ENCODE assay signal across 8 mouse cellular contexts in the genomic region with DNA sequence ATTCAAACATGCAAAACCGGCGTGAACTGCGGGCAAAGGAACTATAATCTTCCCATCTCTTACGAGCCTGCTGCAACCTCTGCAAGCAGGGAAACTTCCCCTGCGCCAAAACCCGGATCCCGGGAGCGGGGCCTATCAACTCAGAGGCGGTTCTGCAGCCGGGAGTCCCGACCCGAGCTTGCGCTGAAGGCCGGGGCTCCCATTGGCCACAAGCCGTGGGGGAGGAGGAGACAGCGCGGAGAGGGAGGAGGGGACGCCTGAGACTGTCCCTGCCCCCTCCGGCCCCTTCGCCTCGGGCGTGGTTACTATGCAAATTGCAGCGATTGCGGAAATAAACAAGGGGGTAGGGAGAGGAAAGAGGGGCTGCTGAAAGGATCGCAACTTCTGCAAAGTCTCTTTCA. TPM values are rescaled to one million over a fixed set of nuclear protein-coding genes. Genes with fewer than 3 reads are reported as not detected.
DNase-seq lines count a peak whose midpoint lies in the region; ATAC-seq and TF ChIP-seq lines count a peak whose summit lies in the region.

No protein-coding gene starts in this region.

- no peaks in the 10 kb centered on the region for H3K27me3 ChIP-seq in Patski
- peaks cover 4% of the 10 kb centered on the region; the same call in 1 of the 2 replicates for H3K27me3 ChIP-seq in hindbrain, embryonic 12.5 days

- in situ Hi-C loops in Patski (cut with MboI; ENCODE audit: low pct_unique_long_range_greater_than_20kb), result loop anchor here (10.0 kb wide), 1 partner anchor 333 kb away; no protein-coding TSS in a partner anchor

- POLR2A ChIA-PET in Patski (lab: Charles Lee), result interaction anchor here (1.0 kb wide), 1 partner anchor 26 kb away, joined by 3 read pairs; no protein-coding TSS in a partner anchor

- peak overlapping the region; percentile 93 for H3K27ac ChIP-seq in hindbrain, embryonic 12.5 days

- CTCF ChIA-PET in Patski (lab: Charles Lee), result no interaction called here

- WGBS in hindbrain, embryonic 12.5 days, result under 1% methylated on average over 25 of the region's 25 CpGs

- ATAC-seq in Patski, result peak; percentile 88
- ATAC-seq in hindbrain, embryonic 12.5 days (ENCODE audit: low FRiP score), result peak; percentile 93

- H3K9ac ChIP-seq in hindbrain, embryonic 12.5 days, result peak overlapping the region; percentile 55

- peak overlapping the region; percentile 84 for H3K4me2 ChIP-seq in hindbrain, embryonic 12.5 days (replicated peaks)

- no peak for TF ChIP-seq CTCF in Patski (IDR thresholded peaks at IDR 0.05)

- peak overlapping the region; percentile 44 for H3K4me3 ChIP-seq in hindbrain, embryonic 12.5 days

- DNase-seq in Patski (ENCODE audit: low read depth, low spot score), result no peak
- DNase-seq in cerebellum, postnatal 10 days, result peak; percentile 97 to 99
- peak; percentile 94 to 96 for DNase-seq in frontal cortex, postnatal 10 days (ENCODE audit: low spot score in 2 of 2)
- peak; percentile 83 to 87 for DNase-seq in layer of hippocampus, postnatal 25 days (ENCODE audit: extremely low spot score in 1 of 2, low spot score in 1 of 2)
- DNase-seq in lung, postnatal 14 days, result peak; percentile 97
- DNase-seq in ovary, postnatal 36 days (ENCODE audit: low spot score), result peak; percentile 97
- DNase-seq in thymus, postnatal 14 days, result peak; percentile 96

- no peaks in the 10 kb centered on the region for H3K9me3 ChIP-seq in hindbrain, embryonic 12.5 days (replicated peaks)

- no peaks in the 10 kb centered on the region for H3K36me3 ChIP-seq in hindbrain, embryonic 12.5 days

- H3K4me1 ChIP-seq in hindbrain, embryonic 12.5 days, result peaks cover 25% of the 10 kb centered on the region

RNA-seq across cellular contexts. Expression of gene Nfia, which starts 0.5 kb away (rescaled TPM):
- polyA plus RNA-seq in Patski (2021), result 40.5 TPM
- polyA plus RNA-seq in hindbrain, embryonic 12.5 days (2016; fragmentation: Nextera tagmentation; extraction: Ambion mirVana), result 58.4 and 62.7 TPM in 2 replicates
- total RNA-seq in layer of hippocampus, postnatal 25 days (2021), result 100 to 1,000 TPM; 104 to 117 TPM

RNA-seq across cellular contexts. Expression of gene E130114P18Rik, which starts 5.8 kb away (rescaled TPM):
- polyA plus RNA-seq in Patski (2021), result 0.09 TPM
- polyA plus RNA-seq in hindbrain, embryonic 12.5 days (2016; fragmentation: Nextera tagmentation; extraction: Ambion mirVana), result 28.0 and 28.2 TPM in 2 replicates
- total RNA-seq in layer of hippocampus, postnatal 25 days (2021), result 1 to 10 TPM; 7.9 to 9.2 TPM

Comparison
In these comparisons a context has a peak if more than half of its experiments do, and no peak if none do; other contexts are left out.
1. RNA of gene E130114P18Rik, which starts 5.8 kb away (polyA plus RNA-seq): 28.0 to 28.2 TPM in hindbrain, embryonic 12.5 days; 0.09 TPM in Patski (single experiment); every median in the first group is over 10 times any median in the second.